Mouse (Mus musculus): ENCODE measurements around the gene Mrps24. TPM values are rescaled to one million over a fixed set of nuclear protein-coding genes. Genes with fewer than 3 reads are reported as not detected.

The Mrps24 gene
- polyA plus RNA-seq (2015; fragmentation: Nextera tagmentation; extraction: Ambion mirVana) = 173 and 190 TPM in 2 replicates

DNA sequence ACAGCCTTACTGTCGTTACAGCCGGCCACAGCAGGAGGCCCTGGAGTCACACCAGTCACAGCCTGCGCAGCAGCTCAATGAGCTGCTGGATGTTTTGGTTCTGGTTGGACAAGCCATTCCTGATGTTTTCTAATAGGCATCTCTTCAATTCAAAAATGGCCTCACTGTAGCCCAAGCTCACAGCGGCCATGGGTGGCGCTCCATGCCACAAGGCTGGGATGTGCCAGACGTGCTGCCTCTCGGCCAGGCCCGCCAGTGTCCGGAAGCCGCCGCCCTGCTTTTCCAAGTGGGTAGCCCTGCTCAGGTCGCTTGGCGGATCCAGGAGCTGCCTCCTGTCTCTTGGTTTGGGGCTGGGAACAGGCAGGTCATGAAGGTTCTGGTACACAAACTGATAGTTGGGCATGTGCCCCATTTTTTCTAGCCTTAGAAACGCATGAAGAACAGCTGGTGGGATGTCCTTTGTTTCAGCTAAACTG lies at the start of gene Mrps24:
Gene Mrps24 (minus strand): TSS at position 51 of the 476 bp plus-strand sequence.
- no peak within 1 kb of the TSS for H3K9ac ChIP-seq (ENCODE audit: low read depth, low read length)
- ATAC-seq = no peak
- H3K4me1 ChIP-seq (replicated peaks; ENCODE audit: control insufficient read depth, insufficient read depth, low read length) = no peaks in the 10 kb centered on the region
- H3K27me3 ChIP-seq (replicated peaks; ENCODE audit: control insufficient read depth, insufficient read depth, low read length) = no peaks in the 10 kb centered on the region
- H3K27ac ChIP-seq (ENCODE audit: low read depth, low read length) = no peak within 1 kb of the TSS
- peaks cover 54% of the 10 kb centered on the region for H3K36me3 ChIP-seq (ENCODE audit: control insufficient read depth, insufficient read depth)
- no peak within 1 kb of the TSS for H3K4me2 ChIP-seq (replicated peaks; ENCODE audit: low read depth)
- no peaks in the 10 kb centered on the region for H3K9me3 ChIP-seq (ENCODE audit: control insufficient read depth)
- 89% methylated on average over 14 of the region's 14 CpGs for WGBS
- H3K4me3 ChIP-seq (ENCODE audit: low read depth, low read length) = no peak within 1 kb of the TSS
- no peak for TF ChIP-seq CTCF (IDR thresholded peaks at IDR 0.05; ENCODE audit: low read depth)

- 0 out of 2 replicates have a peak overlapping the region, but pooled peaks have one; percentile 77 for H3K9ac ChIP-seq (ENCODE audit: low read depth, low read length)
- H3K9me3 ChIP-seq (ENCODE audit: control insufficient read depth) = no peaks in the 10 kb centered on the region
- no peak for TF ChIP-seq CTCF (IDR thresholded peaks at IDR 0.05; ENCODE audit: low read depth)
- H3K4me3 ChIP-seq (ENCODE audit: low read depth, low read length) = peak overlapping the region; percentile 67
- 10% methylated on average over 6 of the region's 6 CpGs for WGBS
- ATAC-seq = peak; percentile 8; the same call in 1 of the 2 replicates
- no peaks in the 10 kb centered on the region for H3K27me3 ChIP-seq (replicated peaks; ENCODE audit: control insufficient read depth, insufficient read depth, low read length)
- no peaks in the 10 kb centered on the region for H3K36me3 ChIP-seq (ENCODE audit: control insufficient read depth, insufficient read depth)
- peak overlapping the region; percentile 64 for H3K4me2 ChIP-seq (replicated peaks; ENCODE audit: low read depth)
- H3K27ac ChIP-seq (ENCODE audit: low read depth, low read length) = peak overlapping the region; percentile 92; the same call in 1 of the 2 replicates
- H3K4me1 ChIP-seq (replicated peaks; ENCODE audit: control insufficient read depth, insufficient read depth, low read length) = 0 out of 2 replicates have a peak, but pooled peaks cover 2% of the 10 kb centered on the region
Measured at GRCm38 (mm10) chr11:5762633-5762982, 47.1 kb upstream of the Mrps24 start.

DNA sequence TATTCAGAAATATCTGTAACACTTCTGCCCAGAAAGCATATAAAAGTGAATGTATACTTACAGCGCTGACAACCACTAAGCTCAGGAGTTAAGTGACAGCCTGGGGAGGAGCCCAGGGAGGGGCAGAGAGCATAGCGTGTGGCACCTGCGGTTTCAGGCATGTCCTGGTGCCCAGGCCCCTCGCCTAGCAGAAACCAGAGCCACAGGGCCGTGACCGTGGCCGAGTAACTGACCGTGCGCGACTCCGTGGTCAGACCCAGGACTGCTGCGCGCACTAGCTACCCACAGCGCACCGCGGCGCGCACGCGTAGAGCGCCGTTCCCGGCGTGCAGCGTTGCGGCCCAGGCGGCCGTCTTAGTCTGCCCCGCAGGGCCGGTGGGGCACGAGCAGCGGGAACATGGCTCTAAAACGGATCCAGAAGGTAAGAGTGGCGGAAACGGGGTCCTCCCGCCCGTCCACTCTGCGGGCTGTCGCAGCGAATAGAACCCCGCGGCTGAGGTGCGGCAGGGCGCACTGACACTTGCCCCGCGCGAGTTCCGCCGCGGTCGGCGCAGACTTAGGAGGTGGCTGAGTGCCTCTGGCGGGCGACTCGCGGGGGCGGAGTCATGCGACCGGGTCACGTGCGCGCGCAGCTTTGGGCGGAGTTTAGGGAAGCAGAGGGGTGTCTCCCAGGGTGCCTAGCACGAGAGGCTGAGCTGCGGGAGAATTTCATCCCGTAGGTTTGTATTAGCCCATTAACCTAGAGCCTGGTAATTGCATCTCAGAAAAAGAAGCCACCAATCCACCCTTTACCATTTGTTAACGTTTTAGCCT lies 46.5 kb upstream of the Mrps24 start, which contains the start of gene Urgcp:
Gene Urgcp (minus strand): TSS at position 557 of the 813 bp plus-strand sequence.
- TF ChIP-seq CTCF (IDR thresholded peaks at IDR 0.05; ENCODE audit: low read depth) = peak; percentile 41
- peak within 1 kb of the TSS; percentile 67 for H3K4me3 ChIP-seq (ENCODE audit: low read depth, low read length)
- no peaks in the 10 kb centered on the region for H3K9me3 ChIP-seq (ENCODE audit: control insufficient read depth)
- H3K4me1 ChIP-seq (replicated peaks; ENCODE audit: control insufficient read depth, insufficient read depth, low read length) = 0 out of 2 replicates have a peak, but pooled peaks cover 2% of the 10 kb centered on the region
- peak; percentile 97 for ATAC-seq
- H3K27ac ChIP-seq (ENCODE audit: low read depth, low read length) = peak within 1 kb of the TSS; percentile 92
- H3K36me3 ChIP-seq (ENCODE audit: control insufficient read depth, insufficient read depth) = no peaks in the 10 kb centered on the region
- WGBS = under 1% methylated on average over 67 of the region's 68 CpGs
- H3K27me3 ChIP-seq (replicated peaks; ENCODE audit: control insufficient read depth, insufficient read depth, low read length) = no peaks in the 10 kb centered on the region
- peak within 1 kb of the TSS; percentile 64 for H3K4me2 ChIP-seq (replicated peaks; ENCODE audit: low read depth)
- peak within 1 kb of the TSS; percentile 77 for H3K9ac ChIP-seq (ENCODE audit: low read depth, low read length)

- peaks cover 4% of the 10 kb centered on the region; the same call in 1 of the 2 replicates for H3K36me3 ChIP-seq (ENCODE audit: control insufficient read depth, insufficient read depth)
- no peak overlapping the region for H3K27ac ChIP-seq (ENCODE audit: low read depth, low read length)
- peaks cover 3% of the 10 kb centered on the region; the same call in 1 of the 2 replicates for H3K9me3 ChIP-seq (ENCODE audit: control insufficient read depth)
- no peak overlapping the region for H3K4me3 ChIP-seq (ENCODE audit: low read depth, low read length)
- no peaks in the 10 kb centered on the region for H3K4me1 ChIP-seq (replicated peaks; ENCODE audit: control insufficient read depth, insufficient read depth, low read length)
- no peak overlapping the region for H3K4me2 ChIP-seq (replicated peaks; ENCODE audit: low read depth)
- no peaks in the 10 kb centered on the region for H3K27me3 ChIP-seq (replicated peaks; ENCODE audit: control insufficient read depth, insufficient read depth, low read length)
- 80% methylated on average over 2 of the region's 2 CpGs for WGBS
- H3K9ac ChIP-seq (ENCODE audit: low read depth, low read length) = no peak overlapping the region
- no peak for TF ChIP-seq CTCF (IDR thresholded peaks at IDR 0.05; ENCODE audit: low read depth)
- no peak for ATAC-seq
Measured at GRCm38 (mm10) chr11:5753755-5754154, 38.3 kb upstream of the Mrps24 start.

DNA sequence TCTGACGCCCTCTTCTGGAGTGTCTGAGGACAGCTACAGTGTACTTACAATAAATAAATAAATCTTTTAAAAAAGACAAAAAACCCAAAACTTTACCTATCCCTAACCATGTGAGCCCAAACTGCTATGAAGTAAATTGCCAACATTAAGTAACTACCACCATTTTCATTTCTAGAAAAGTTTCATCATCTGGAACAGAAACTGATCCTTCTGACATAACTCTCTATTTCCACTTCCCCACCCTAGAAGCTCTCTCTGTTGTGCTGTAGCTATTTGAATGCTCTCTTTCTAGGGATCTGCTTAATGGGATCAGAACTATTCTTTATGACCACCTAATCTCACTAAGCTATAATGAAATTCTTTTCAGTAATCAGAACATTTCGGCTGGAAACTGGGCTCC lies 29.5 kb upstream of the Mrps24 start:
- Histone ChIP-seq H3K9ac (ENCODE audit: low read depth, low read length) (no peak overlapping the region), H3K27me3 (replicated peaks; ENCODE audit: control insufficient read depth, insufficient read depth, low read length) (no peaks in the 10 kb centered on the region), H3K4me1 (replicated peaks; ENCODE audit: control insufficient read depth, insufficient read depth, low read length) (0 out of 2 replicates have a peak, but pooled peaks cover 2% of the 10 kb centered on the region), H3K9me3 (ENCODE audit: control insufficient read depth) (no peaks in the 10 kb centered on the region), H3K27ac (ENCODE audit: low read depth, low read length) (no peak overlapping the region), H3K4me3 (ENCODE audit: low read depth, low read length) (no peak overlapping the region), H3K4me2 (replicated peaks; ENCODE audit: low read depth) (no peak overlapping the region), H3K36me3 (ENCODE audit: control insufficient read depth, insufficient read depth) (no peaks in the 10 kb centered on the region)
- no peak for TF ChIP-seq CTCF (IDR thresholded peaks at IDR 0.05; ENCODE audit: low read depth)
- no peak for ATAC-seq
- 70% methylated on average over 2 of the region's 2 CpGs for WGBS

- Histone ChIP-seq H3K36me3 (ENCODE audit: control insufficient read depth, insufficient read depth) (no peaks in the 10 kb centered on the region), H3K4me1 (replicated peaks; ENCODE audit: control insufficient read depth, insufficient read depth, low read length) (0 out of 2 replicates have a peak, but pooled peaks cover 6% of the 10 kb centered on the region), H3K4me3 (ENCODE audit: low read depth, low read length) (no peak overlapping the region), H3K9me3 (ENCODE audit: control insufficient read depth) (no peaks in the 10 kb centered on the region), H3K9ac (ENCODE audit: low read depth, low read length) (no peak overlapping the region), H3K27me3 (replicated peaks; ENCODE audit: control insufficient read depth, insufficient read depth, low read length) (no peaks in the 10 kb centered on the region), H3K27ac (ENCODE audit: low read depth, low read length) (no peak overlapping the region), H3K4me2 (replicated peaks; ENCODE audit: low read depth) (no peak overlapping the region)
- WGBS = 72% methylated on average over 7 of the region's 7 CpGs
- no peak for ATAC-seq
- peak; percentile 68 for TF ChIP-seq CTCF (IDR thresholded peaks at IDR 0.05; ENCODE audit: low read depth)
Measured at GRCm38 (mm10) chr11:5742106-5742505, 26.6 kb upstream of the Mrps24 start.
